Mouse (Mus musculus) ovary, postnatal 10 days (tissue): Measurements from ENCODE around the gene Ssmem1.

Experiments
- DNase-seq: peaks from one replicate; pipeline ENCODE4 v3.0.0; 2022; ENCODE audit warnings: low spot score

The Ssmem1 gene

DNA sequence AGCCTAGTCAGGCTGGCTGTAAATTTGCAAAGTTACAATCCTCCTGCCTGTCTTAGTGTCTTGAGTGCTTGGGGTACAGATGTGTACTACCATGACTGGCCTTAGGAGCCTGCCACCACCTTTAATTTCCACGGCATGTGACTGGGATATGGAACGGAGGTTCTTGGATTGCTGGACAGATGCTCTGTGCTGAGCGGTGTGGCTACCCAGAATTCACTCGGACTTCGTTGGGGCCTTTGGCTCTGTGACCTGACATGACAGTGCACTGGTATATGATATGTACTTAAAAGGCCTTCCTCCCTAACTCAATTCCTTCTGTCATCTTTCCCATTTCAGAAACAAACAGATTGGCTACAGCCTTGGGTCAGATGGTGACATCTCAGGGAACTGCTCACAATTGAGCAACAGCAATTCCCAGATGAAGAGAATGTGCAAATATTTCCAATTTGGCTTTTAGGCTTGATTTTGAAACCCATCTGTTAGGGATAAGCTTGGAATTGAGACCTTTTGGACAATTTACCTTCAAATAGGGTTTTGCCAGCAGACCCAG is 45.0 kb downstream of the Ssmem1 start:
- no peak for DNase-seq

DNA sequence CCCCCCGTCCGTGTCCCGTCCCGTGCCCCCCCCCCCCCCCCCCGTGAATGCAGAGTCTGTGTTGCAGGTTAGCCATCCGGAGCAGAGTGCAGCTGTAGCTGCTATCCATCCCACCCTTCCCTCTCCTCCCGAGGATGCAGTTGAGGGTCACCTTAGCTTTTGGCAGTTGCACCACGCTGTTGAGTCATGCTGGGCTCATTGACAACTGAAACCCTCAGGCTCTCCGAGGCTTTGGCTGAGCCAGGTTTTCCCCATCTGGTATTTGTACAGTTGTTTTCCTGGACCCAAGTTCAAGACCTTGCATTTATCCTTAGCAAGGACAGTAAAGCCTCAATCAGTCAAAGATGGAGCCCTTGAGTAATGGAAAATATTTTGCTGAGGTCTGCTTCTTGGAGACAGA is 46.4 kb downstream of the Ssmem1 start:
- no peak for DNase-seq

DNA sequence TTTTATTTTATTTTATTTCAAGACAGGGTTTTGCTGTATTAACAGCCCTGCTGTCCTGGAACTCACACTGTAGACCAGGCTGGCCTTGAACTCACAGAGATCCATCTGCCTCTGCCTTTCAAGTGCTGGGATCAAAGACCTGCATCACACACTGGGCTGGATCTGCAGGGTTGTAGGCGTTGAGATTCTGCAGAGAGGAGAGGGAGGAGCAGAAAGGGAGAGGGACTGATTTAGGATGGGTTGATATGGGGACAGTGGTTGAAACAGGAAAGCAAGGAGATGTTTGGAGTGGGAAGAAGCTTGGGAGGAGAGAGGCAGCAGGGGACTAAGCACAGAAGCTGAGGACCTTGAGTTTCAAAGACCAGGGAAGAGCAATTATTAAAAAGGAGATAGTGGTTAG is 50.1 kb downstream of the Ssmem1 start:
- no peak for DNase-seq

DNA sequence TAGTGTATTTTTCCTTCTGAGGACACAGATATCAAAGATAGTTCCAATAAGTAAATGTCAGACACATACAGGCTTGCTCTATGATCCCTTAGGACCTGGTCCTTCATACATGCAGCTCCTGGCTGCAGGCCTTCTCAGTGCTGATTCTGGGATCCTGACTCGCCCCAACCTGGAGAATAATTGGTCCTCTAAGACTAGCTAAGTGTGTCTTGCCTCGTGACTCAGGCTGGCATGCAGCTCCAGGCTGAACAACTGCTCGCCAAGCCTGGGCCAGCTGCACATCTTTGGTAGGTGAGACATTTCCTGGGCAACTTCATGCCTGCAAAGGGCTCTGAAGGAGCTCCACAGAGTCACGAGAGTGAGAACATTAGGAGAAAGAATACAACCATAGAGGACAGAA is 52.5 kb downstream of the Ssmem1 start:
- no peak for DNase-seq

DNA sequence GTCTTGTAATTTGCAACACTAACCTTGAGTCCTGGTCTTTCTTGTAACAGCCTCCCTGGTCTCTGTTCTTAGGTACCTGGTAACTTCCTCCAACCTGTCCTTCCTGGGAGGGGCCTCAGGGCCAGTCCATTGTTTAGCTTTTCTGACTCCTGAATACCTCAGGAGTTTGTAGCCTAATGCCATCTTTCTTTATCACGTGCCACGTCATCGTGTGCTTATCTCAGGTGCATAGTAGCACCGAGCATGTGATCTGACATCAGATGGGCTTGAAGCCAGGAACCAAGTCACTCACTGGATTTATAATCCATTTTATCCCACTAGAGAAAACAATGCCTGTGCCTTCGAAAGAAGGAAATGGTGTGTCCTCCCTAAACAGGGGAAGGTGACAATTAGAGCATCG is 53.9 kb downstream of the Ssmem1 start:
- no peak for DNase-seq

DNA sequence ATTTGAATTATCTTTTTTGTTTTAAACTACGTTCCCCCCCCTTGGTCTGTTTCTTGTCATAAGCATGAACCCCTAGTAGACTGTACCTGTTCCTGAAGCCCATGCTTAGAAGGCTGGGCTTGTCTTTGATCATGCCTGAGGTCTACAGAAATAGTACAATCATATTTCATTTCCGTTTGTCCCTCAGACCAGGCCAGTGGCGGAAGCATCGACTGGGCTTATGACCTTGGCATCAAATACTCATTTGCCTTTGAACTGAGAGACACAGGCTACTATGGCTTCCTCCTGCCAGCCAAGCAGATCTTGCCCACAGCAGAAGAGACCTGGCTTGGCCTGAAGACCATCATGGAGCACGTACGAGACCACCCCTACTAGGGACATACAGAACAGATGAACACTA is 54.4 kb downstream of the Ssmem1 start:
- no peak for DNase-seq

DNA sequence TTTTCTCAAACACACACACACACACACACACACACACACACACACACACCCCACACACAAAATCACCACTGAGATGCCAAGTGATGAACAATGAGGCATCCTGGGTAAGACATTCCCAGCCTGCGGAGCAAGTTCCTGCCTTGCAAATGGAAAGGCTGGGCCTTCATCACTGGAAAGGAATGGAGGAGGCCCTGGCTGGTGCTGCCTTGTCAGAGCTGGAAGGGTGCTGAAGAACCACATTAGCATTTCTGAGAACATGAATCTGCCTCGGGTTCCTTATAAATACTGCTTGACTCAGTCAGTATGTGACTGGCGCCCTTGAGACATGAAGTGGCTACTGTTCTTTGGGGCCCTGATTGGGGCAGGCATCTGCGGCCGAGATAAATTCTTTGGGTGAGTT is 58.4 kb downstream of the Ssmem1 start, which contains the start of gene Cpa4:
Gene Cpa4, plus strand, starts transcription at position 301 of the 400 bp plus-strand sequence.
- no peak for DNase-seq

DNA sequence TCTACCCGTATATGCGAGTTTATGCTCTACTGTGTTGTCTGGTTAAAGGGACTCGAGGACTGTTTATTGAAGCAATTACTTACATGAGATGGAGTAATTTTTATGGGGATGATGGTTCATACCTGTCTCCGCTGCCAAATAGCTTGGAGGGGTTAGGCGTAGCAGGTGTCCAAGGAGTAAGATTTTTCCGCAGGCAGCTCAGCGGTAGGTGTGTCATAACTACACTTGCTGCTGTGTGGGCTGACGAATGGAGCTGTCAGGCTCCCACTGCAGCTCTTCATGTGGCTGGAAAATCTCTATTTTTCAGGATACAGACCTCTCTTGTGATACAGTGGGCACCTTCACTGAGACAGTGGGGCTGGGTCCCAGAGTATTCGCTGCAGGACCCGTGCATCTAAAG is 59.7 kb downstream of the Ssmem1 start:
- DNase-seq, result no peak
